Mouse (Mus musculus) lung, embryonic 16.5 days (tissue): Measurements from ENCODE around the gene Rmdn3. TPM values are rescaled to one million over a fixed set of nuclear protein-coding genes. Genes with fewer than 3 reads are reported as not detected.

Experiments
- ATAC-seq: fragments of 200-750 bp; cut with Nextera tagmentation; 2 replicates; pipeline ENCODE4 v1.8.0; 2017; ENCODE audit warnings: low read depth, mild to moderate bottlenecking, moderate library complexity
- H3K27ac ChIP-seq: fragments of 300-500 bp; sonication (generic); 2 replicates; pipeline ENCODE4 v1.5.1; 2014; ENCODE audit warnings: mild to moderate bottlenecking, control low read depth, low read length
- H3K27me3 ChIP-seq: fragments of 300-500 bp; sonication (generic); 2 replicates; pipeline ENCODE4 v1.6.1; 2014; ENCODE audit warnings: low read depth, low read length, mixed read lengths; ENCODE audit not compliant: control insufficient read depth, insufficient read depth
- H3K36me3 ChIP-seq: fragments of 300-500 bp; sonication (generic); 2 replicates; pipeline ENCODE4 v1.6.1; 2014; ENCODE audit warnings: low read length; ENCODE audit not compliant: control insufficient read depth, insufficient read depth
- H3K4me1 ChIP-seq: fragments of 300-500 bp; sonication (generic); replicated peaks from 2 replicates; pipeline ENCODE4 v1.6.1; 2014; ENCODE audit warnings: low read length, mixed read lengths; ENCODE audit not compliant: control insufficient read depth, insufficient read depth
- H3K4me2 ChIP-seq: fragments of 300-500 bp; sonication (generic); 2 replicates; pipeline ENCODE4 v1.6.1; 2014; ENCODE audit warnings: low read depth, low read length, control low read depth
- H3K4me3 ChIP-seq: fragments of 300-500 bp; sonication (generic); 2 replicates; pipeline ENCODE4 v1.5.1; 2014; ENCODE audit warnings: mild to moderate bottlenecking, low read length, control low read depth
- H3K9ac ChIP-seq: fragments of 300-500 bp; sonication (generic); 2 replicates; pipeline ENCODE4 v1.6.1; 2014; ENCODE audit warnings: low read length, control low read depth
- H3K9me3 ChIP-seq: fragments of 300-500 bp; sonication (generic); 2 replicates; pipeline ENCODE4 v1.6.1; 2016; ENCODE audit warnings: low read length; ENCODE audit not compliant: control insufficient read depth
- WGBS: fragments of 180-500 bp; shearing (Covaris S2); extraction: QIAGEN DNeasy Blood & Tissue Kit; methylation state at CpG from one replicate; pipeline ENCODE4 v1.1.7; 2014; 5-methylcytosine and 5-hydroxymethylcytosine counted together
- polyA plus RNA-seq: library from polyadenylated mRNA; unstranded; fragments of >200 nt; fragmentation: Nextera tagmentation; extraction: Ambion mirVana; gene quantifications from 2 replicates; pipeline ENCODE4 v1.2.1, GENCODE M21; 2015

The Rmdn3 gene
- polyA plus RNA-seq, 1 experiment from 2014 or later, result 41.1 TPM

DNA sequence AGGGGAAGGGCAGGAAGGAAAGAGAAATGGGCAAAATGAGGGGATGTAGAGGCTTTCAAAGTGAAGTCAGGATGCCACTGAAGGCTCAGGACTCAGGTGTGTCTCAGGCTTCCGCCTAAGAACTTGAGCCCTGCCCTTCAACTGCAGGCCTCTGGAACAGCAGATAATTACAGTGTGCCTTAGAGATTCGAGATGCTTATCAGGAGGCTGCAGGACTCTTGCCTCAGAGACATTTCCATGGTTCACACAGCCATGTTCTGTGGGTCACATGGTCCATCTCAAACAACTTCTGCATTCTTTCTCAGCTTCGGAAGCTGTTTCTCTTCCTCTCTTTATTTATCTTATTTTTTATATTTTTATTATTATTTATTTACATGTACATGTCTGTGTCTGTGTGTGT is 6.3 kb upstream of the Rmdn3 start:
- Histone ChIP-seq H3K4me2 (no peak overlapping the region), H3K36me3 (no peaks in the 10 kb centered on the region), H3K27me3 (peaks cover 3% of the 10 kb centered on the region; the same call in 1 of the 2 replicates), H3K9ac (no peak overlapping the region), H3K4me1 (peaks cover 12% of the 10 kb centered on the region; the same call in 1 of the 2 replicates), H3K9me3 (no peaks in the 10 kb centered on the region), H3K4me3 (no peak overlapping the region), H3K27ac (no peak overlapping the region)
- 49% methylated on average over 3 of the region's 3 CpGs for WGBS
- no peak for ATAC-seq

DNA sequence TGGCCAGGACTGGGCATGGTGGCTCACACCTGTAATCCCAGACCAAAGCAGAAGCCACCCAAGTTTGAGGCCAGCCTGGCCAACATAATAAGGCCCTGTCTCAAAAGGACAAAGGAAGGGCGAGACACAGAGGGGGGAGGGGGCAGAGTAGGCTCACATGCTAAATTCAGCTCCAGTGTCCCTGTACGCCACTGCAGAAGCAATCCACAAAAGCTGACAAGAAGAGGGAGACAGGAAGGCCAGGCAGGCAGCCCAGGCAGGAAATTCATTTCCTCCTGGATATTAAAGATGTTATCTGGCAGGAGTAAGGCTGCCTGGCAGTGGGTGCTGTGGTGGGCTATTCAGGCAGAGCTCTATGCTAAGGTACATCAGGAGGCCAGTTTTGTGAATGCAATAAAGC is 4.4 kb upstream of the Rmdn3 start:
- no peak overlapping the region for H3K9ac ChIP-seq

DNA sequence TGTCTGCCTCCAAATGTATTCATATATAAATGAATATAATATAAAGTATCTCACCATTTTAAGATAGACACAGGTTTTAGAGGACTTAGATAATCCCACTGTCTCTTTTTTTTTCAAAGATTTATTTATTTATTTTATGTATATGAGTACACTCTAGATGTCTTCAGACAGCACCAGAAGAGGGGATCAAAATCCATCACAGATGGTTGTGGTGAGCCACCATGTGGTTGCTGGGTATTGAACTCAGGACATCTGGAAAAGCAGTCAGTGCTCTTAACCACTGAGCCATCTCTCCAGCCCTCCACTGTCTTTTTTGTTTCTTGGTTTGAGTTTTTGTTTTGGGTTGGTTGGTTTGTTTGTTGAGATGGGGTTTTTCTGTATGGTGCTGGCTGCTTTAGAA is 1.0 kb upstream of the Rmdn3 start:
- H3K9ac ChIP-seq, result no peak overlapping the region
- no peak overlapping the region for H3K27ac ChIP-seq
- H3K9me3 ChIP-seq, result no peaks in the 10 kb centered on the region
- peaks cover 14% of the 10 kb centered on the region for H3K4me1 ChIP-seq
- no peak for ATAC-seq
- no peak overlapping the region for H3K4me2 ChIP-seq
- no peaks in the 10 kb centered on the region for H3K36me3 ChIP-seq
- H3K4me3 ChIP-seq, result no peak overlapping the region
- H3K27me3 ChIP-seq, result no peaks in the 10 kb centered on the region

More for the DNA sequence above, 4.4 kb upstream of the Rmdn3 start:
- WGBS, result 33% methylated on average over 2 of the region's 2 CpGs
- H3K4me2 ChIP-seq, result no peak overlapping the region
- H3K9me3 ChIP-seq, result no peaks in the 10 kb centered on the region
- H3K36me3 ChIP-seq, result no peaks in the 10 kb centered on the region
- H3K27ac ChIP-seq, result peak overlapping the region; percentile 56
- peaks cover 4% of the 10 kb centered on the region; the same call in 1 of the 2 replicates for H3K4me1 ChIP-seq
- H3K4me3 ChIP-seq, result no peak overlapping the region
- ATAC-seq, result peak; percentile 18; the same call in 1 of the 2 replicates
- H3K27me3 ChIP-seq, result no peaks in the 10 kb centered on the region

DNA sequence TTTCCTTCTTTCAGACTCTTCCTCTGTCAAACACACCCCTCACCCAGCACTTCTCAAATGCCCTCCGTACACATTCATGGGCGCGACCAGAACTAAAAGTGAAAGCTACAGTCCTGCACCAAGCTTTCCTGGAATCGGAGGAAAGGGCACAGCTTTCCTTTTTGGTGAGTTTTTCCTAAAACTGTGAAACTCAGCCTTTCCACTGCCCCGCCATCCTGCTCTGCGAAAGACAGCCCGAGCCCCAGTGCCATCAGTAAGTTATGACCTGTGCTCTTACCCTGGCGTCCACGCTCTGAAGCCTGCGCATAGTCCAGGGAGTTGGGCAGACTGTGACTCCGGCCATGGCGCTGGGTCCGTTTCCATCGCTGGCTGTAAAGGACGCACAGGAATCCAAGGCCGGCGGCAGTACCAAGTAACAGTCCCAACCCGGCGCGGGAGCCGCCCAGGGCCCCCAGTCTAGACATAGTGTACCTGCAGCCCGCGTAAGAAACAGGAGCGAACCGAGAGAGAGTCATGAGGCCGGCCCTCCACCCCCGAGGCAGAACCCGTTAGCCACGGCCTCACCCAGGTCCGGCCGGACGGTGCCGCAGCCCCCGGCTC is 653 bp downstream of the Rmdn3 start:
- peak overlapping the region; percentile 38; the same call in 1 of the 2 replicates for H3K27ac ChIP-seq
- ATAC-seq, result peak; percentile 39; the same call in 1 of the 2 replicates

DNA sequence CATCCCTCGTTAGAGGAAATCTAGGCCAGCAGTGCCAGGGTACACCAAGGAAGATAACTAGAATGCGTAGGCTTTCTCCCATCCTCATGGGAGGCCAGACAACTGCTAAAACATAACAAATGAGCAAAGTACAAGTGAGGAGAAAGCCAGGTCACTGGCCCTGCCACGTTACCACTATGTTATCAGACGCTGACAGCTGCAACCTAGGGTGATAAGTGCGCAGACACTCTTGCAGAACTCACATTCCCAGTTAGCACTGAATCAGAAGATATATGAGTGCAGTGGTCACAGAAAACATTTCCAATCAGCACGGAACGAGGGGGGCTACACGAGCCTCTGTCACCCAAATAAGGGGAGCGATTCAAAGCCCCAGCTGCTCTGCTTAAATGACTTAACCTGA is 1.4 kb downstream of the Rmdn3 start:
- H3K4me2 ChIP-seq, result no peak overlapping the region
- H3K27ac ChIP-seq, result no peak overlapping the region
- H3K27me3 ChIP-seq, result no peaks in the 10 kb centered on the region
- no peak for ATAC-seq
- WGBS, result 65% methylated on average over 9 of the region's 9 CpGs
- H3K4me3 ChIP-seq, result no peak overlapping the region
- peaks cover 14% of the 10 kb centered on the region for H3K4me1 ChIP-seq
- H3K9ac ChIP-seq, result no peak overlapping the region
- no peaks in the 10 kb centered on the region for H3K9me3 ChIP-seq
- peaks cover 12% of the 10 kb centered on the region for H3K36me3 ChIP-seq

More for the DNA sequence above, 653 bp downstream of the Rmdn3 start:
- no peaks in the 10 kb centered on the region for H3K27me3 ChIP-seq
- H3K4me3 ChIP-seq, result peak overlapping the region; percentile 94
- peaks cover 14% of the 10 kb centered on the region for H3K4me1 ChIP-seq
- H3K9ac ChIP-seq, result peak overlapping the region; percentile 91
- H3K4me2 ChIP-seq, result peak overlapping the region; percentile 82
- WGBS, result 3% methylated on average over 28 of the region's 34 CpGs
- no peaks in the 10 kb centered on the region for H3K9me3 ChIP-seq
- peaks cover 6% of the 10 kb centered on the region; the same call in 1 of the 2 replicates for H3K36me3 ChIP-seq

DNA sequence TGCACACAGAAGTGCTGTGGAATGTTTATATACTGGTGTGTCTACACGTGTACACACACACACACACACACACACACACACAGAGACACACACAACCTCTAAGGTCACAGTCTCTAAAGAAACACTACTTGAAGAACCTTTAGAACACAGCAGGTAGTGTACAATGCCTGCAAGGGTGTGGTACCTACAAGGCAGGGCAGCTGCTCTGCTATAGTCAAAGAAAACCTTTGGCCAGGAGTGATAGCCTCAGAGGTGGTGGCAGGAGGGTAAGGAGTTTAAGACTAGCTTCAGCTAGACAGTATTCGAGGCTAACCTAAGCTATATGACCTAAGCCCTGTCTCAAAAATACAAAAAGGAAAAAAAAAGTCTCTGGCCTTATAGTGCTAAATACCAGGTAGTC is 2.2 kb downstream of the Rmdn3 start:
- H3K4me3 ChIP-seq, result no peak overlapping the region
- peaks cover 14% of the 10 kb centered on the region for H3K4me1 ChIP-seq
- ATAC-seq, result no peak
- H3K27me3 ChIP-seq, result no peaks in the 10 kb centered on the region
- WGBS, result 72% methylated on average over 2 of the region's 2 CpGs
- no peak overlapping the region for H3K27ac ChIP-seq
- H3K36me3 ChIP-seq, result peaks cover 16% of the 10 kb centered on the region
- H3K9me3 ChIP-seq, result no peaks in the 10 kb centered on the region
- H3K4me2 ChIP-seq, result no peak overlapping the region
- H3K9ac ChIP-seq, result no peak overlapping the region

DNA sequence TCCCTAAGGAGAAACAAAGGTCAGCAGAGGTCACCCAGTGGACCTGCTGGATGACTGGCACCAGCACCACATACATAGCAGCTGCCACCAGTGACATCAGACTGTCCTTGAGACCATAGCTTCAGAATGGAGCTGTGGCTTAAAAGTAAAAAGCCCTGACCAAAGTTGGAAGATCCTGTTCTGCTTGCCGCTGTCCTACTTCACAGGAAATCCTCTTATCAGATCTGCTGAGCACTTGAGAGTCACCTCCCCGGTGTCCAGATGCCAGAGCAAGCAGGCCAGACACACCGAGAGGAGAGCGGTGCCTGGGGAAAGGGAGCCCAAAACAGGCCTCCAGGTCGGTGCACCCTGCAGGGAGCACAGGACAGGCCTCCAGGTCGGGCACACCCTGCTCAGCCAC is 4.6 kb downstream of the Rmdn3 start:
- H3K4me2 ChIP-seq, result no peak overlapping the region
- H3K4me3 ChIP-seq, result no peak overlapping the region
- no peak overlapping the region for H3K27ac ChIP-seq
- peaks cover 17% of the 10 kb centered on the region for H3K36me3 ChIP-seq
- no peak for ATAC-seq
- no peaks in the 10 kb centered on the region for H3K9me3 ChIP-seq
- H3K9ac ChIP-seq, result no peak overlapping the region
- no peaks in the 10 kb centered on the region for H3K27me3 ChIP-seq
- WGBS, result 70% methylated on average over 6 of the region's 6 CpGs
- peaks cover 11% of the 10 kb centered on the region for H3K4me1 ChIP-seq

DNA sequence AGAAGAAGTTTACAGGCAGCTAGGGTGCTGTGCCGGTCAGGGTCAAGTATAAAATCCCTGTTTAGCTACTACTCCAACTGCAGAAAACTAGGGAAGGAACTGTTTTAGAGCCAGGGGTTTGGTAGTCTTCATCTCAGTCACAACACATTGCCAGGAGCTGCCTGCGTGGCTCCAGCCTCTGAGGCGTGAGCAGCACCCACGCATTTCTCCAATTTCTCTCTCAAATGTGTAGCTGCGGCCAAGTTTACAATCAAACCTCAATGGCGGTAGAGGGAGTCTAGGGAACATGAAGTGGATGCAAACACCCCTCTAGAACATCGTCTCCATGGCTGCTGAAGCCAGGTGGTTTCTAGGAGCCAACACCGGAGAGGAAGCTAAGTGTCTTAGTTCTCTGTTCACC is 9.1 kb downstream of the Rmdn3 start:
- H3K9me3 ChIP-seq, result no peaks in the 10 kb centered on the region
- WGBS, result 89% methylated on average over 8 of the region's 8 CpGs
- H3K27ac ChIP-seq, result no peak overlapping the region
- no peaks in the 10 kb centered on the region for H3K27me3 ChIP-seq
- no peak for ATAC-seq
- peaks cover 42% of the 10 kb centered on the region for H3K36me3 ChIP-seq
- H3K9ac ChIP-seq, result no peak overlapping the region
- no peak overlapping the region for H3K4me3 ChIP-seq
- H3K4me2 ChIP-seq, result no peak overlapping the region
- no peaks in the 10 kb centered on the region for H3K4me1 ChIP-seq

DNA sequence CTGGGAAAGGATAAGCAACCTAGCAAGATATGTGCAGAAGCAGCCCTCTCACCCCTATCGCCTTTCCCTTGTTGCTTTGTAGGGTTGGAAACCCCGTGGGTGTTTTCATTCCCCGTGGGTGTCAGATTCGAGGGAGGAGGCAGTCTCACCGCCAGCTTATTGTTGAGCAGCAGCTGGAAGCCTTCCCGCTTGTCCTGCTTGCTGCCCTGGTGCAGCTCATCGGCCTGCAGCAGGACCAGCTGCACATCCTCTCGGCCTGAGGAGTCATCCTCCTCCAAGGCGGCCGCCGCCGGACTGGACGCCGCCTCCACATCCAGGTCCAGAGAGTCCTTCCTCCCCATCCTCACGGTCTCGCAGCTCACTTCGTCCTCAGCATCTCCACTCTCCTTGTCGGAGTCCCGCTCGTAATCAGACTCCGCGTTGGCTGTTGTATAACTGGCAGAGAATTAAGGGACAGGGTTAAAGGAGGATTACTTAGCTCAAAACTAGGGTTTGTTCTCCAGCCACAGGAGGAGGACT is 9.6 kb downstream of the Rmdn3 start:
- Histone ChIP-seq H3K9me3 (no peaks in the 10 kb centered on the region), H3K36me3 (peaks cover 42% of the 10 kb centered on the region), H3K9ac (no peak overlapping the region), H3K4me2 (no peak overlapping the region), H3K27ac (no peak overlapping the region), H3K4me3 (no peak overlapping the region), H3K4me1 (no peaks in the 10 kb centered on the region), H3K27me3 (no peaks in the 10 kb centered on the region)
- WGBS, result 84% methylated on average over 22 of the region's 22 CpGs
- no peak for ATAC-seq
